Mouse (Mus musculus) embryonic facial prominence, embryonic 13.5 days (tissue): Measurements from ENCODE around the gene Hmg20b. TPM values are rescaled to one million over a fixed set of nuclear protein-coding genes. Genes with fewer than 3 reads are reported as not detected.
A peak's percentile ranks its signal among the peaks of the same experiment; 100 is the strongest.

Source experiments
- ATAC-seq: fragments of 200-750 bp; cut with Nextera tagmentation; 2 replicates; pipeline ENCODE4 v1.8.0; 2017; ENCODE audit warnings: low read depth; ENCODE audit not compliant: insufficient number of reproducible peaks, insufficient read depth, low FRiP score, low TSS enrichment
- H3K27ac ChIP-seq: fragments of 300-500 bp; sonication (generic); 2 replicates; pipeline ENCODE4 v1.5.1; 2015; ENCODE audit warnings: moderate library complexity, mild to moderate bottlenecking, inconsistent platforms
- H3K27me3 ChIP-seq: fragments of 300-500 bp; sonication (generic); 2 replicates; pipeline ENCODE4 v1.6.1; 2015; ENCODE audit warnings: mild to moderate bottlenecking, inconsistent platforms
- H3K36me3 ChIP-seq: fragments of 300-500 bp; sonication (generic); 2 replicates; pipeline ENCODE4 v1.6.1; 2015; ENCODE audit warnings: mild to moderate bottlenecking, inconsistent platforms
- H3K4me1 ChIP-seq: fragments of 300-500 bp; sonication (generic); 2 replicates; pipeline ENCODE4 v1.6.1; 2015; ENCODE audit warnings: inconsistent platforms
- H3K4me2 ChIP-seq: fragments of 300-500 bp; sonication (generic); 2 replicates; pipeline ENCODE4 v1.6.1; 2015; ENCODE audit warnings: moderate library complexity, mild to moderate bottlenecking, inconsistent platforms
- H3K4me3 ChIP-seq: fragments of 300-500 bp; sonication (generic); 2 replicates; pipeline ENCODE4 v1.5.1; 2015; ENCODE audit warnings: mild to moderate bottlenecking, inconsistent platforms
- H3K9ac ChIP-seq: fragments of 300-500 bp; sonication (generic); 2 replicates; pipeline ENCODE4 v1.6.1; 2015; ENCODE audit warnings: mild to moderate bottlenecking, inconsistent platforms
- H3K9me3 ChIP-seq: fragments of 300-500 bp; sonication (generic); 2 replicates; pipeline ENCODE4 v1.6.1; 2016; ENCODE audit warnings: inconsistent platforms
- WGBS: fragments of 180-500 bp; shearing (Covaris S2); methylation state at CpG from one replicate; pipeline ENCODE4 v1.1.7; 2015; ENCODE audit warnings: mixed read lengths; 5-methylcytosine and 5-hydroxymethylcytosine counted together
- polyA plus RNA-seq: library from polyadenylated mRNA; unstranded; fragments of >200 nt; fragmentation: Nextera tagmentation; extraction: Ambion mirVana; gene quantifications from 2 replicates; pipeline ENCODE4 v1.2.1, GENCODE M21; 2015

Hmg20b gene
- polyA plus RNA-seq, 1 experiment from 2014 or later: 113 TPM

- no peak overlapping the region for H3K27ac ChIP-seq
- no peak overlapping the region for H3K9ac ChIP-seq
- peaks cover 18% of the 10 kb centered on the region for H3K4me1 ChIP-seq
- peaks cover 71% of the 10 kb centered on the region for H3K36me3 ChIP-seq
- H3K4me3 ChIP-seq: no peak overlapping the region
- 93% methylated on average over 21 of the region's 21 CpGs for WGBS
- no peak for ATAC-seq
- H3K9me3 ChIP-seq: no peaks in the 10 kb centered on the region
- H3K4me2 ChIP-seq: no peak overlapping the region
- no peaks in the 10 kb centered on the region for H3K27me3 ChIP-seq
These were observed 43.2 kb downstream of the Hmg20b start for GRCm38 (mm10) chr10:81306837-81307682.

DNA sequence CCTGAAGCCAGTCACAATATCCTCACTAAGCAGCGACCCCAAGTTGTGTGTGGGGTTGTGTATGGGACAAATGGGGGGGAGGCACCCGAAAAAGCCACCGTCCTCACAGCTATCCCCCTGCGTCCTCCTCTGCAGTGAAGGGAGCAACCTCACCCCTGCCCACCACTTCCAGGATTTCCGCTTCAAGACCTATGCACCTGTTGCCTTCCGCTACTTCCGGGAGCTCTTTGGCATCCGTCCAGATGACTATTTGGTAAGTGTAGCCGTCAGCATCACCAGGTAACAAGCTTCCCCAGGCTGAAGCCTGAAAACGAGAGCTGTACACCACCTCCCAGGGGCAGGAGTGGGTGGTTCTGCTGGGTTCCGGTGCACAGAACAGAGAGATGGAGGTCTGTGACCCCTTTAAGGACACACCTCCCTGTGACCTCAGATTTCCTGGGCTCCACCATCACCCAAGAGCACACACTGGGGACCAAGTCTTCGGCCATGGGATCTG is 44.1 kb downstream of the Hmg20b start:
- Histone ChIP-seq H3K9ac (no peak overlapping the region), H3K36me3 (peaks cover 67% of the 10 kb centered on the region), H3K27me3 (no peaks in the 10 kb centered on the region), H3K4me2 (no peak overlapping the region), H3K4me1 (peaks cover 21% of the 10 kb centered on the region), H3K9me3 (no peaks in the 10 kb centered on the region), H3K27ac (no peak overlapping the region), H3K4me3 (no peak overlapping the region)
- ATAC-seq: no peak
- WGBS: 92% methylated on average over 12 of the region's 12 CpGs

DNA sequence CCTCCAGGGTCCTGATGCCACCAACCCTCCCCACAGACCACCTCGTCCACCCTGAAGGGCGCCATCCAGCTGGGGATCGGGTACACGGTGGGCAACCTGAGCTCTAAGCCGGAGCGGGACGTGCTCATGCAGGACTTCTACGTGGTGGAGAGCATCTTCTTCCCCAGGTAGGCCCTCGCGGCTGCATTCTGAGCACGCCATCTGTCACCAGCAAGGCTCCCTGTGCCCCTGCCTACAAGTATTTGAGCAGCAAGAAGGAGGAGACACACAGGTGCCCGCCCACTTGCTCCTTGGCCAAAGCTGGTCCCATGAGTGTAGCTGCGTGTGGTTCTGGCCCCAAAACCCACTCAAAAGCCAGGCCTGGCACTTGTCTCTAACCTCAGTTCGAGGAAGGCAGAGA is 44.6 kb downstream of the Hmg20b start:
- peaks cover 61% of the 10 kb centered on the region for H3K36me3 ChIP-seq
- H3K9me3 ChIP-seq: no peaks in the 10 kb centered on the region
- H3K9ac ChIP-seq: no peak overlapping the region
- peaks cover 21% of the 10 kb centered on the region for H3K4me1 ChIP-seq
- H3K4me3 ChIP-seq: no peak overlapping the region
- no peak for ATAC-seq
- H3K4me2 ChIP-seq: no peak overlapping the region
- 92% methylated on average over 14 of the region's 14 CpGs for WGBS
- H3K27me3 ChIP-seq: no peaks in the 10 kb centered on the region
- H3K27ac ChIP-seq: no peak overlapping the region

DNA sequence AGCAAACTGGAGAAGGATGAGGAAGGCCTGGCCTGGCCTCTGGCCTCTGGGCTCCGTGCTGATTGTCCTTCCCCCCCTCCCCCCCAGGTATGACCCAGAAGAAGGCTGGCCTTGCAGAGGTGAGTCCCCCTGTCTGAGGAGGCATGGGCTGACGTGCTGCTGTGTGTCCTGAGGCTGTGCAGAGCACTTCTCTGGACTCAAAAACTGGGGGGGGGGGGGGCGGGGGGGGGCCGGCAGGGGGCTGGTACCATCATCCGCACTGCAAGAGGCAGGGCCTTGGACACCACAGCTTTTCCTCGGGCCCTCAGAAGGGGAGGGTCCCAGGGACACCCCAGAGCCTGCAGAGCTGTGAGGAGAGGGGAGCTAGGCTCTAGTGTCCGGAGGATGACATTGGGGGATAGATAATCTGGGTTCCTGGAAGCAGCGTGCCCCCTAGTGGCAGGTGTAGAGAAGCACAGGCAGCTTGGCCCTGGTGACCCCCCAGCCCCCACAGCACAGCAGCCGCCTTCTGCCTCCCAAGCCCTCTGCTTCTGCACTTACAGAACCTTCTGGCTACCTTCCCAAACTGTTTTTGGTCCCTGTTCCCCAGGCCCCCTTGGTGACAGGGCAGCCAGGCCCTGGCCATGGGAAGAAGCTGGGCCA is 45.6 kb downstream of the Hmg20b start:
- Histone ChIP-seq H3K4me2 (no peak overlapping the region), H3K9ac (no peak overlapping the region), H3K27ac (no peak overlapping the region), H3K4me1 (peaks cover 26% of the 10 kb centered on the region), H3K27me3 (no peaks in the 10 kb centered on the region), H3K9me3 (no peaks in the 10 kb centered on the region), H3K36me3 (peaks cover 55% of the 10 kb centered on the region), H3K4me3 (no peak overlapping the region)
- ATAC-seq: no peak
- WGBS: 29% methylated on average over 8 of the region's 9 CpGs

- no peaks in the 10 kb centered on the region for H3K9me3 ChIP-seq
- peaks cover 48% of the 10 kb centered on the region for H3K36me3 ChIP-seq
- peak overlapping the region; percentile 44; the same call in 1 of the 2 replicates for H3K9ac ChIP-seq
- peaks cover 26% of the 10 kb centered on the region for H3K4me1 ChIP-seq
- no peak overlapping the region for H3K27ac ChIP-seq
- H3K4me3 ChIP-seq: no peak overlapping the region
- ATAC-seq: no peak
- no peaks in the 10 kb centered on the region for H3K27me3 ChIP-seq
- H3K4me2 ChIP-seq: no peak overlapping the region
- 68% methylated on average over 7 of the region's 7 CpGs for WGBS
These were observed 46.5 kb downstream of the Hmg20b start for GRCm38 (mm10) chr10:81303761-81304160.

DNA sequence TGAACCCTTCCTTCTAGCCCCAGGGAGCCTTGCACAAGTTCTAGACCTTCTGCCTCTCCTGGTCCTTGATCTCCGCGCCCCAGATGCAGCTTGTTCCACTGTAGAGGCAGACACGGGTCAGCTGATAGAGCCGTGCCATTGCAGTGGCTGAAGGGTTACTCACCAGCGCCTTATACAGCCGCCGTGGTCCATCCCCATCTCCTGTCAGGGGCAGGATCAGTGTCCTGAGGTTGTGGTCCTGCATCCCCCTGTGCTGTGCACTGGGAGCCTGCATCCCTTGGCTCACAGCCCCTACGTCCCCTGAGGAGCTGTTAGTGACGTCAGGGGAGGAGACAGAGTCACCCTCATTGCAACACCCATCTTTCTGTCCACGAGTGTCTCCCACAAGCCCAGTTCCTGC is 47.0 kb downstream of the Hmg20b start:
- WGBS: 80% methylated on average over 10 of the region's 10 CpGs
- Histone ChIP-seq H3K27me3 (no peaks in the 10 kb centered on the region), H3K9ac (peak overlapping the region; percentile 44), H3K9me3 (no peaks in the 10 kb centered on the region), H3K27ac (0 out of 2 replicates have a peak overlapping the region, but pooled peaks have one; percentile 39), H3K4me1 (peaks cover 26% of the 10 kb centered on the region), H3K4me2 (peak overlapping the region; percentile 18; the same call in 1 of the 2 replicates), H3K36me3 (peaks cover 46% of the 10 kb centered on the region), H3K4me3 (0 out of 2 replicates have a peak overlapping the region, but pooled peaks have one; percentile 6)
- ATAC-seq: no peak

- H3K9ac ChIP-seq: peak overlapping the region; percentile 44
- 0 out of 2 replicates have a peak overlapping the region, but pooled peaks have one; percentile 39 for H3K27ac ChIP-seq
- H3K27me3 ChIP-seq: no peaks in the 10 kb centered on the region
- H3K4me1 ChIP-seq: peaks cover 27% of the 10 kb centered on the region
- ATAC-seq: no peak
- H3K4me2 ChIP-seq: peak overlapping the region; percentile 18; the same call in 1 of the 2 replicates
- 0 out of 2 replicates have a peak overlapping the region, but pooled peaks have one; percentile 6 for H3K4me3 ChIP-seq
- 68% methylated on average over 14 of the region's 14 CpGs for WGBS
- no peaks in the 10 kb centered on the region for H3K9me3 ChIP-seq
- H3K36me3 ChIP-seq: peaks cover 42% of the 10 kb centered on the region
These were observed 47.5 kb downstream of the Hmg20b start for GRCm38 (mm10) chr10:81302781-81303218.

- Histone ChIP-seq H3K36me3 (peaks cover 37% of the 10 kb centered on the region), H3K9ac (peak overlapping the region; percentile 44), H3K4me1 (peaks cover 30% of the 10 kb centered on the region), H3K4me2 (peak overlapping the region; percentile 18; the same call in 1 of the 2 replicates), H3K27me3 (no peaks in the 10 kb centered on the region), H3K4me3 (no peak overlapping the region), H3K27ac (peak overlapping the region; percentile 39; the same call in 1 of the 2 replicates), H3K9me3 (no peaks in the 10 kb centered on the region)
- 64% methylated on average over 4 of the region's 4 CpGs for WGBS
- ATAC-seq: no peak
These were observed 48.0 kb downstream of the Hmg20b start for GRCm38 (mm10) chr10:81302288-81302687.

- no peak overlapping the region for H3K9ac ChIP-seq
- H3K4me1 ChIP-seq: peaks cover 30% of the 10 kb centered on the region
- H3K27me3 ChIP-seq: no peaks in the 10 kb centered on the region
- H3K27ac ChIP-seq: no peak overlapping the region
- no peak for ATAC-seq
- peaks cover 32% of the 10 kb centered on the region for H3K36me3 ChIP-seq
- H3K9me3 ChIP-seq: no peaks in the 10 kb centered on the region
- WGBS: 81% methylated on average over 9 of the region's 9 CpGs
- H3K4me2 ChIP-seq: no peak overlapping the region
- H3K4me3 ChIP-seq: no peak overlapping the region
These were observed 49.0 kb downstream of the Hmg20b start for GRCm38 (mm10) chr10:81301321-81301720.

DNA sequence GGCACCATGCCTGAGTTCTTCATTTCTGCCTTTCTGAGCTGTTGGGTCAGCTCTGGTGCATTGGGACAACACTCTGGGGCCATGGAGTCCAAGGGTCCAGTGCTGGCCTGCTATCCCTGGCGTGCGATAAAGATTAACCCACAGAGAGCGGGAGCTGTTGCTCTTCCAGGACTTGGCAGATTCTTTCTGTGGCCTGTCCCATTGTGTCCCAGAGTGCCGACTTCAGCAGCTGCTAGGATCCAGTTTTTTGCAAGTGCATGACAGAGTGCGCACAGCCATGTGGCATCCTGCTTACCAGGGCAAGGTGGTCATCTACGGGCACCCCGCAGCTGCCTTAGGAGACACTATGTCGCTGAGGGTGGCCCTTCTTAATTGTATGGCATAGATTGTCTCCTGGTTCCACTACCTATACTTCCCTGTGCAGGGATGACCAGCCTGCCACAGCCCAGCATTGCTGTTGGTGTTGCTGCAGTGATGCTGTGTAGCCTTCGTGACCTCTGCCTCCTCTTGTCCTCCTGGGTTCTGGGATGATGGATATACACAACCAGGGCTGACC is 49.9 kb downstream of the Hmg20b start:
- Histone ChIP-seq H3K9ac (0 out of 2 replicates have a peak overlapping the region, but pooled peaks have one; percentile 16), H3K4me3 (no peak overlapping the region), H3K36me3 (peaks cover 25% of the 10 kb centered on the region), H3K27me3 (no peaks in the 10 kb centered on the region), H3K9me3 (no peaks in the 10 kb centered on the region), H3K27ac (no peak overlapping the region), H3K4me1 (peaks cover 30% of the 10 kb centered on the region), H3K4me2 (no peak overlapping the region)
- 84% methylated on average over 9 of the region's 9 CpGs for WGBS
- no peak for ATAC-seq

- Histone ChIP-seq H3K27me3 (no peaks in the 10 kb centered on the region), H3K4me1 (peaks cover 36% of the 10 kb centered on the region), H3K27ac (0 out of 2 replicates have a peak overlapping the region, but pooled peaks have one; percentile 4), H3K9me3 (no peaks in the 10 kb centered on the region), H3K4me3 (no peak overlapping the region), H3K9ac (peak overlapping the region; percentile 32; the same call in 1 of the 2 replicates), H3K36me3 (peaks cover 23% of the 10 kb centered on the region), H3K4me2 (no peak overlapping the region)
- 86% methylated on average over 14 of the region's 14 CpGs for WGBS
- ATAC-seq: no peak
These were observed 50.5 kb downstream of the Hmg20b start for GRCm38 (mm10) chr10:81299585-81300351.
